Mouse (Mus musculus): ENCODE measurements around the gene Smyd5.

Gene Smyd5

DNA sequence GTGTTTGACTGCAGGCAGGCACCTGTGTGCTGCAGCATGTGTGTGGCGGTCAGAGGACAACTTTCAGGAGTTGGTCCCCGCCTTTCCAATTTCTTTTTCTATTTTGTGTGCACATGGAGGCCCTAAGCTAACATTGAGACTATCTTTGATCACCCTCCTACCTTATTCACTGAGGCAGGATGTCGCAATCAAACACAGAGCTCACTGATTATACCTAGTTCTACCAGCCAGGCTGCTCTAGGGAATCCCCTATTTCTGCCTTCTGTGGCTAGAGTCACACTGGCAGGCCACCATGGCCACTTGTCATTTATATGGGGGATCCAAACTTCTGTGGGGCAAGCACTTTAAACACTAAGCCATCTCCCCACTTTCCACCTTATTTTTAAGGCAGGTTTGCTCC, 57.9 kb downstream of the Smyd5 start:
- in situ Hi-C loops (cut with MboI, MseI): loop anchor here (10.0 kb wide), 1 partner anchor 1245 kb away; no protein-coding TSS in a partner anchor

DNA sequence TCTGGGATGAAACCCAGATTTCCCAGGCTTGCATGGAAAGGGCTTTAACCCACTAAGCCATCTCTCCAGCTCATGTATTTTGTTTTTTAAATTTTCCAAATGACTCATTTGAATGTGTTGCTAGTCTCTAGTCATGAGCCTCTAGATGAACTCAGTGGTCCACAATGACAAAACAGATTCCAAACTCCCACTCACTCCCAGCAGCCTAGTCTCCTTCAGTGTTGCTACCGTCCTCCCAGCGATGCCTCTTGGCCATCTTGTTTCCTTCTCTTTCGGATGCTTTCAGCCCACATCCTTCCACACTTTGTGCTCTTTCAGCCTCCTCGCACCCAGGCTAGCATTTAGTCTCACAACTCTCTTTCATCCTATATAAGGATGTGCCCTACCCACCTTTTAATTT, 58.5 kb downstream of the Smyd5 start:
- in situ Hi-C loops (cut with MboI, MseI): no loop called here

DNA sequence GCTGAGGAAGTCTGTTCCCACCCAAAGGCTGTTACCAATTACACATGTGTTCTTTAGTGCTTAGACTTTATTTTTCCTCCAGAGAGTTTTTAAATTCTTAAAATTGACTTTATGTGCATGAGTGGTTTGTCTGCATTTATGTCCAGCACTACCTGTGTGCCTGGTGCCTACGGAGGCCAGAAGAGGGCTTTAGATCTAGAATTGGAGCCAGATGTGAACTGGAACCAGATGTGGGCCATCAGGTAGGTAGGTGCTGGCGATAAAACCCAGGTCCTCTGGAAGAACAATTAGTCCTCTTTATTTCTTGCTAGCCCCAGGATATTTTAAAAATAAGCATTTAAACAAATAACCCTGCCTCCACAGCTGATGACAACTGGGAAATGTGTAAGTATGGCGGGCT, 59.8 kb downstream of the Smyd5 start:
- in situ Hi-C loops (cut with MboI, MseI): no loop called here
